Mouse (Mus musculus) stomach, embryonic 15.5 days (tissue): ENCODE data around the gene Rapsn. TPM values are rescaled to one million over a fixed set of nuclear protein-coding genes. Genes with fewer than 3 reads are reported as not detected.
"Not testable (repeated sequence)": the region's sequence is repeated elsewhere in the genome, so short reads cannot be mapped to it uniquely, and the experiment has no call there.

Experiments
- ATAC-seq: fragments of 200-750 bp; cut with Nextera tagmentation; 2 replicates; pipeline ENCODE4 v1.8.0; 2017; ENCODE audit warnings: low read depth, moderate number of reproducible peaks, moderate TSS enrichment; ENCODE audit not compliant: insufficient read depth, low FRiP score
- H3K27ac ChIP-seq: fragments of 300-500 bp; sonication (generic); 2 replicates; pipeline ENCODE4 v1.5.1; 2015; ENCODE audit warnings: mild to moderate bottlenecking, inconsistent platforms
- H3K27me3 ChIP-seq: fragments of 300-500 bp; sonication (generic); replicated peaks from 2 replicates; pipeline ENCODE4 v1.6.1; 2015; ENCODE audit warnings: inconsistent platforms
- H3K36me3 ChIP-seq: fragments of 300-500 bp; sonication (generic); 2 replicates; pipeline ENCODE4 v1.6.1; 2015; ENCODE audit warnings: inconsistent platforms
- H3K4me1 ChIP-seq: fragments of 300-500 bp; sonication (generic); 2 replicates; pipeline ENCODE4 v1.6.1; 2015; ENCODE audit warnings: inconsistent platforms
- H3K4me2 ChIP-seq: fragments of 300-500 bp; sonication (generic); 2 replicates; pipeline ENCODE4 v1.6.1; 2015; ENCODE audit warnings: mild to moderate bottlenecking, inconsistent platforms
- H3K4me3 ChIP-seq: fragments of 300-500 bp; sonication (generic); replicated peaks from 2 replicates; pipeline ENCODE4 v1.5.1; 2015; ENCODE audit warnings: inconsistent platforms
- H3K9ac ChIP-seq: fragments of 300-500 bp; sonication (generic); 2 replicates; pipeline ENCODE4 v1.6.1; 2015; ENCODE audit warnings: inconsistent platforms
- H3K9me3 ChIP-seq: fragments of 300-500 bp; sonication (generic); 2 replicates; pipeline ENCODE4 v1.6.1; 2016; ENCODE audit warnings: inconsistent platforms
- WGBS: fragments of 180-500 bp; shearing (Covaris S2); methylation state at CpG from one replicate; pipeline ENCODE4 v1.1.7; 2015; 5-methylcytosine and 5-hydroxymethylcytosine counted together
- polyA plus RNA-seq: library from polyadenylated mRNA; unstranded; fragments of >200 nt; fragmentation: Nextera tagmentation; extraction: Ambion mirVana; gene quantifications from 2 replicates; pipeline ENCODE4 v1.2.1, GENCODE M21; 2015

Gene Rapsn
- polyA plus RNA-seq, result 2.0 and 4.5 TPM in 2 replicates

- WGBS, result 51% methylated on average over 9 of the region's 9 CpGs
- Histone ChIP-seq H3K27ac (no peak within 1 kb of the TSS), H3K9ac (no peak within 1 kb of the TSS), H3K36me3 (no peaks in the 10 kb centered on the region), H3K27me3 (no peaks in the 10 kb centered on the region), H3K4me2 (no peak within 1 kb of the TSS), H3K4me3 (no peak within 1 kb of the TSS), H3K9me3 (no peaks in the 10 kb centered on the region), H3K4me1 (no peaks in the 10 kb centered on the region)
- ATAC-seq, result peak; percentile 56; the same call in 1 of the 2 replicates
These were observed at the start of gene Rapsn for GRCm38 (mm10) chr2:91035385-91035784. Gene Rapsn (plus strand): TSS chr2:91035620.

DNA sequence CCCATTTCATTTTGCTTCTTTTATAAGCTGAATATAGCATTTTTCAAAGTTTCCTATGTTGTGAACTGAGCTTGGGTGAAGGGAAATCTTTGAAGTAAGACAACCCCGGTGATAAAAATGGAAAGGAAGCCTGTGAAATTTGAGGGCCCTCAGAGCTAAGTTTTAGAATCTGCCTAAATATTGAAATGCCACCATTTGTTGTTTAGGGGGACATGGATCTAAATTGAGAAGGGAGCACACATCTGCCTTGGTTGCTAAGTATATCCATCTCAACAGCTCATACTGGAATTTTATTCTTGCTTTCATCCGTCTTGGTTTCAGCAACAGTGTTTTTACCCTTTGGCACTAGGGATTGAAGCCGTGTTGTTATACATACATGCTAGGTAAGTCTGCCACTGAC, 49.4 kb upstream of the Rapsn start:
- Histone ChIP-seq H3K27ac (no peak overlapping the region), H3K9ac (no peak overlapping the region), H3K4me1 (no peaks in the 10 kb centered on the region), H3K27me3 (no peaks in the 10 kb centered on the region), H3K4me2 (no peak overlapping the region), H3K9me3 (no peaks in the 10 kb centered on the region), H3K36me3 (no peaks in the 10 kb centered on the region), H3K4me3 (no peak overlapping the region)
- no peak for ATAC-seq
- 91% methylated on average over 3 of the region's 3 CpGs for WGBS

DNA sequence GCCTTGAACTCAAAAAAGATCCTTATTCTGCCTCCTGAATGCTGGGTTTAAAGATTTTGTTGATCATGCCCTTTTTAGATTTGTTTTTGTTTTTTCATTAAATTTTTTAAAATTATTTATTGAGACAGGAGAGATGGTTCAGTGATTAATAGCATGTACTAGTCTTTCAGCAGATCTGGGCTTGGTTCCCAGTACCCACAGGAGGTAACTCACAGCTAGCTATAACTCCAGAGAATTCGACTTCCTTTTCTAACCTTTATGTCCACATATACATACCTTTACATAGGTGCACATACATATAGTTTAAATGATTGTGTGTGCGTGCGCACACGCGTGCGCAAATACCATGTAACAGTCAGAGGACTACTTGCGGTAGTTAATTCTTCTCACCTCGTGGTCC, 26.9 kb upstream of the Rapsn start:
- ATAC-seq, result no peak
- Histone ChIP-seq H3K9me3 (no peaks in the 10 kb centered on the region), H3K4me2 (no peak overlapping the region), H3K4me1 (no peaks in the 10 kb centered on the region), H3K27me3 (no peaks in the 10 kb centered on the region), H3K4me3 (no peak overlapping the region), H3K9ac (no peak overlapping the region), H3K27ac (no peak overlapping the region), H3K36me3 (peaks cover 62% of the 10 kb centered on the region)
- 95% methylated on average over 8 of the region's 8 CpGs for WGBS

- Histone ChIP-seq H3K4me1 (no peaks in the 10 kb centered on the region), H3K9me3 (no peaks in the 10 kb centered on the region), H3K27ac (no peak overlapping the region), H3K27me3 (no peaks in the 10 kb centered on the region), H3K4me3 (no peak overlapping the region), H3K4me2 (no peak overlapping the region), H3K9ac (no peak overlapping the region), H3K36me3 (peaks cover 48% of the 10 kb centered on the region)
- ATAC-seq, result no peak
- WGBS, result 84% methylated on average over 2 of the region's 2 CpGs
These were observed 21.5 kb upstream of the Rapsn start for GRCm38 (mm10) chr2:91013881-91014280.

DNA sequence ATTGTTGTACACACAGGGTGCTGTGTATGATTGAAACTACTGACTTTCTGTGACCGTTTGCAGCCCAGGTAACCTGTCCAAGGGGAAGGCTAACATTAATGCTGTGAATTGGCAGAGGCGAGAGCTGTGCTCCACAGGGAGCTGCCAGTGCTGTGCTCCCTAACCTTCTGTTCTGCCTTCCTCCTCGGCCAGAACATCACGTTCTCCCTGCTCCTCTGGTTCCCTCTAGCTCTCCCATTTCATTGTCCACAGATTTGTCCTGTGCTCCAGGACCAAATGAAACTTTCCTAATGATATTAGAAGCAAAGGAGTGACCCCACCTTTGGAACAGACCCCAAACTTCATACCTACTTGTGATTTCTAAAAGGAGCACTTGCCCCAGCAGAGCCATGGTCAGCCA, 20.0 kb upstream of the Rapsn start:
- WGBS, result 84% methylated on average over 4 of the region's 4 CpGs
- H3K27ac ChIP-seq, result no peak overlapping the region
- no peak for ATAC-seq
- no peak overlapping the region for H3K4me2 ChIP-seq
- H3K9me3 ChIP-seq, result no peaks in the 10 kb centered on the region
- no peak overlapping the region for H3K4me3 ChIP-seq
- peaks cover 47% of the 10 kb centered on the region for H3K36me3 ChIP-seq
- no peaks in the 10 kb centered on the region for H3K27me3 ChIP-seq
- H3K4me1 ChIP-seq, result no peaks in the 10 kb centered on the region
- no peak overlapping the region for H3K9ac ChIP-seq

GRCm38 (mm10) chr2:91018061-91018788, 17.2 kb upstream of the Rapsn start:
- peaks cover 35% of the 10 kb centered on the region for H3K36me3 ChIP-seq
- no peak for ATAC-seq
- no peaks in the 10 kb centered on the region for H3K27me3 ChIP-seq
- no peaks in the 10 kb centered on the region for H3K4me1 ChIP-seq
- H3K4me2 ChIP-seq, result no peak overlapping the region
- H3K27ac ChIP-seq, result no peak overlapping the region
- WGBS, result 87% methylated on average over 8 of the region's 8 CpGs
- no peaks in the 10 kb centered on the region for H3K9me3 ChIP-seq
- no peak overlapping the region for H3K4me3 ChIP-seq
- H3K9ac ChIP-seq, result no peak overlapping the region

DNA sequence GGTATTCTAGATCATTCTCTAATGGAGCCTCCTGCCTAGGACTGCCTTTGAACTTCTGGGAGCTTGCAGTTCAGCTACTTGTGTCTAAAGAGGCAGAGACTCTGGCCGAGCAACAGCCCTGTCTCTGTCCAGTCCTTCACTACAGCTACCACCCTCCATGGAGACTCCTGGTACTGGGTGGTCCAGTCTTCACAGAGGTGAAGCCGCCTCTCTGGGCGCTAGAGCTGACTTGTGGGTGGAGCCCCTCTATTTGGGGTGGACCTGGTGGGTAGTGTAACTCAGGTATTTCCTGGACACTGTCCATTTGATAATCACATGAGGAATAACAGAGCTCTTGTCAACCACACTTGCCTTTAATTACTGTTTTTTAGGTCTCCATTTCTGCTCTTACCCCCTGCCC, 15.5 kb upstream of the Rapsn start:
- Histone ChIP-seq H3K4me3 (no peak overlapping the region), H3K27me3 (no peaks in the 10 kb centered on the region), H3K9ac (no peak overlapping the region), H3K36me3 (peaks cover 21% of the 10 kb centered on the region), H3K4me1 (no peaks in the 10 kb centered on the region), H3K9me3 (no peaks in the 10 kb centered on the region), H3K4me2 (no peak overlapping the region), H3K27ac (no peak overlapping the region)
- no peak for ATAC-seq
- 96% methylated on average over 3 of the region's 3 CpGs for WGBS

- not testable (repeated sequence) for H3K4me3 ChIP-seq, H3K9ac ChIP-seq, H3K4me1 ChIP-seq, H3K4me2 ChIP-seq, H3K36me3 ChIP-seq, H3K27ac ChIP-seq, H3K9me3 ChIP-seq, ATAC-seq, H3K27me3 ChIP-seq
- WGBS, result 94% methylated on average over 7 of the region's 7 CpGs
These were observed 13.2 kb upstream of the Rapsn start for GRCm38 (mm10) chr2:91022266-91022665.

DNA sequence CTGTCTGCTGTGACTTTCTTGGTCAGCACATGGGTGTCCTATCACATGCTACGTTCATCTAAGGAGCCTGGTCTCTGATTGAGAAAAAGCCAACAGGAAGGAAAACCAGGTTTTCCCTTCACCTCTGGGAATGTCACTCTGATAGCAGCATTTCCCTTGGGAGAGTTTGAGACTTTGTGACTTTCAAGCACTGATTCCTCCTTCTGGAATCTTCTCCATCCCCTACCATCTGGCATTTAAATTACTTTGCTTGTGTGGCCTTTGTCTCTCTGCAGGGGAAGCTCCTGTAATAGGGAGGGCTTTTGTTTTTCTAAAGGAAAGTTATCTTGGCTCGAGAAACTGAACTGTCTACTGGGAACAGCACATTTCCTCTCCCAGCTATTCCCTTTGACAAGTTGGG, 12.3 kb upstream of the Rapsn start:
- WGBS, result 74% methylated on average over 2 of the region's 2 CpGs
- H3K4me1 ChIP-seq, result no peaks in the 10 kb centered on the region
- H3K4me2 ChIP-seq, result no peak overlapping the region
- H3K4me3 ChIP-seq, result no peak overlapping the region
- H3K27ac ChIP-seq, result no peak overlapping the region
- 0 out of 2 replicates have a peak, but pooled peaks cover 9% of the 10 kb centered on the region for H3K36me3 ChIP-seq
- H3K9ac ChIP-seq, result no peak overlapping the region
- no peak for ATAC-seq
- no peaks in the 10 kb centered on the region for H3K9me3 ChIP-seq
- H3K27me3 ChIP-seq, result no peaks in the 10 kb centered on the region

DNA sequence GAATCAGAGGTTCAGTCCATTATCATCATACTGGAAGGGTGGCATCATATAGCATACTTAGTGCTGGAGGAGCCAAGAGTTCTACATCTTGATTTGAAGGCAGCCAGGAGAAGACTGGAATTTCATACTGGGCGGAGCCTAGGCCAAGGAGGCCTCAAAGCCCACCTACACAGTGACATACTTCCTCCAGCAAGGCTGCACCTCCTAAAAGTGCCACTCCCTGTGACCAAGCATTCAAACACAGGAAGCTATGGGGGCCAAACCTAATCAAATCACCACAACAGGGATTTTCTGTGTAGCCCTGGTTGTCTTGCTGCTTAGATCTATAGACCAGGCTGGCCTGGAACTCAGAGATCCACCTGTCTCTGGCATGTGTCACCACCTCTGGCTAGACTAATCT, 11.5 kb upstream of the Rapsn start:
- no peak for ATAC-seq
- WGBS, result 94% methylated on average over 1 of the region's 1 CpGs
- Histone ChIP-seq H3K4me2 (no peak overlapping the region), H3K27ac (no peak overlapping the region), H3K36me3 (0 out of 2 replicates have a peak, but pooled peaks cover 9% of the 10 kb centered on the region), H3K4me1 (no peaks in the 10 kb centered on the region), H3K9ac (no peak overlapping the region), H3K4me3 (no peak overlapping the region), H3K9me3 (no peaks in the 10 kb centered on the region), H3K27me3 (no peaks in the 10 kb centered on the region)

DNA sequence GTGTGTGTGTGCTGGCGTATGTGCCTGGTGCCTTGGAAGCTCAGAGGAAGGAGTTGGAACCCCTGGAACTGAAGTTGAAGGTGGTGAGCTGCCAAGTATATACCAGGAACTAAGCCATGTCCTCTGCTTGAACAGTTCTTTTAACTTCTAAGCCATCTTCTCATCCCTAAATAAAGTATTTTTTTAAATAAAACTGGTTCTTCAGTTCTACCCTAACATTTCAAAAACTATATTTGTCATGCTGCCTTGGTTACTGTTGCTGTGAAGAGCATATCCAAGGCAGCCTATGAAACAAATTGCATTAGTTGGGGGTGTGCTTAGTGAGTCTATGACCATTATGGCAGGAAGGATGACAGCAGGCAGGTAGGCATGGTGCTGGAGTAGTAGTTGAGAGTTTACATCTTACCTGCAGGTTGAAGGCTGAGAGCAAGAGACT, 10.3 kb upstream of the Rapsn start:
- H3K27me3 ChIP-seq, result no peaks in the 10 kb centered on the region
- H3K9me3 ChIP-seq, result no peaks in the 10 kb centered on the region
- no peak overlapping the region for H3K4me3 ChIP-seq
- no peaks in the 10 kb centered on the region for H3K4me1 ChIP-seq
- H3K4me2 ChIP-seq, result no peak overlapping the region
- 0 out of 2 replicates have a peak, but pooled peaks cover 5% of the 10 kb centered on the region for H3K36me3 ChIP-seq
- 100% methylated on average over 1 of the region's 1 CpGs for WGBS
- ATAC-seq, result no peak
- H3K27ac ChIP-seq, result no peak overlapping the region
- no peak overlapping the region for H3K9ac ChIP-seq

DNA sequence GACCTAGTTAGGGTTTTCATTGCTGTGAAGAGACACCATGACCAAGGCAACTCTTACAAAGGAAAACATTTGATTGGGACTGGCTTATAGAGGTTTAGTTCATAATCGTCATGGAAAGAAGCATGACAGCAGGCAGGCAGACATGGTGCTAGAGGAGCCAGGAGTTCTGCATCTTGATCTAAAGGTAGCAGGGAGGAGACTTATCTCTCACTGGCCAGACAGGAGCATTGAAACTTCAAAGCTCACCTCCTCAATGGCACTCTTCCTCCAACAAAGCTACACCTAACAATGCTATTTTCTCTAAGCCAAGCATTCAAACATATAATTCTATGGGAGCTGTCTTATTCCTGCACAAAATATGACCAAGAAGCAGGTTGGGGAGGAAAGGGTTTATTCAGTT, 8.9 kb upstream of the Rapsn start:
- Histone ChIP-seq H3K4me3 (no peak overlapping the region), H3K9me3 (no peaks in the 10 kb centered on the region), H3K36me3 (no peaks in the 10 kb centered on the region), H3K27ac (no peak overlapping the region), H3K27me3 (no peaks in the 10 kb centered on the region), H3K4me1 (no peaks in the 10 kb centered on the region), H3K9ac (no peak overlapping the region), H3K4me2 (no peak overlapping the region)
- 76% methylated on average over 1 of the region's 1 CpGs for WGBS
- ATAC-seq, result no peak
